Mouse (Mus musculus): ENCODE results near the gene Higd1c.

DNA sequence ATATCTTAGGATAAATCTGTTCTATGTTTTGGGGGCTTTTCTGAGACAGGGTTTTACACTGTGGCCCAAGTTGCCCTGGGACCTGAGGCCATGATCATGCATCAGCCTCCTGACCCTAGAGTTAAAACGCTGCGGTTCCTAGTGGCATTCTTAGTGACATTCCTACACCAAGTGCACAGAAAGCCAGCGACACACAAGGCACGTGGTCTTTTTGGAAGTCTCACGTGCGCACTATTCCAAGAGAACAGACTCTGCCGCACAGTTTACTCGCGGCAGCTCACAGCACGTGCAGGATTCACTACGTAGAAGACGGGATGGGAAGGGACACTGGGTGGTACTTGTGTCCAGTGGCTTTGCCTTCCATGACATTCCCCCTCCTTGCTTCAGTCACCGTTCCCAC is 50.6 kb downstream of the Higd1c start:
- TF ChIP-seq POLR2A (IDR thresholded peaks at IDR 0.05; ENCODE audit: insufficient read depth, low read length), result no peak
- no peak for TF ChIP-seq CTCF (IDR thresholded peaks at IDR 0.05; ENCODE audit: low read depth, low read length)

All from ES-Bruce4 (cell line).